Mouse (Mus musculus) intestine, embryonic 14.5 days (tissue): ENCODE data around the gene Trib3. TPM values are rescaled to one million over a fixed set of nuclear protein-coding genes. Genes with fewer than 3 reads are reported as not detected.

Experiments
- ATAC-seq: fragments of 200-750 bp; cut with Nextera tagmentation; replicated peaks from 2 replicates; pipeline ENCODE4 v1.8.0; 2017; ENCODE audit warnings: low read depth, moderate number of reproducible peaks, moderate TSS enrichment, moderate library complexity; ENCODE audit not compliant: low FRiP score, low TSS enrichment
- DNase-seq: peaks from one replicate; pipeline ENCODE4 v3.0.0-alpha.2; 2018; ENCODE audit warnings: low spot score
- H3K27ac ChIP-seq: fragments of 300-500 bp; sonication (generic); 2 replicates; pipeline ENCODE4 v1.5.1; 2014; ENCODE audit warnings: low read depth, mild to moderate bottlenecking, control low read depth
- H3K27me3 ChIP-seq: fragments of 300-500 bp; sonication (generic); replicated peaks from 2 replicates; pipeline ENCODE4 v1.6.1; 2014; ENCODE audit warnings: low read length, control low read depth; ENCODE audit not compliant: control insufficient read depth, insufficient read depth
- H3K36me3 ChIP-seq: fragments of 300-500 bp; sonication (generic); 2 replicates; pipeline ENCODE4 v1.6.1; 2014; ENCODE audit warnings: low read length, control low read depth; ENCODE audit not compliant: control insufficient read depth, insufficient read depth
- H3K4me1 ChIP-seq: fragments of 300-500 bp; sonication (generic); replicated peaks from 2 replicates; pipeline ENCODE4 v1.6.1; 2014; ENCODE audit warnings: low read length, control low read depth, mixed read lengths; ENCODE audit not compliant: control insufficient read depth, insufficient read depth
- H3K4me2 ChIP-seq: fragments of 300-500 bp; sonication (generic); 2 replicates; pipeline ENCODE4 v1.6.1; 2014; ENCODE audit warnings: low read length
- H3K4me3 ChIP-seq: fragments of 300-500 bp; sonication (generic); 2 replicates; pipeline ENCODE4 v1.5.1; 2014; ENCODE audit warnings: low read depth, low read length, control low read depth, mixed read lengths
- H3K9ac ChIP-seq: fragments of 300-500 bp; sonication (generic); 2 replicates; pipeline ENCODE4 v1.6.1; 2014; ENCODE audit warnings: mild to moderate bottlenecking, low read length
- H3K9me3 ChIP-seq: fragments of 300-500 bp; sonication (generic); 2 replicates; pipeline ENCODE4 v1.6.1; 2016; ENCODE audit warnings: low read length, control low read depth; ENCODE audit not compliant: control insufficient read depth
- WGBS: fragments of 180-500 bp; shearing (Covaris S2); extraction: QIAGEN DNeasy Blood & Tissue Kit; methylation state at CpG from one replicate; pipeline ENCODE4 v1.1.7; 2014; 5-methylcytosine and 5-hydroxymethylcytosine counted together
- polyA plus RNA-seq: library from polyadenylated mRNA; unstranded; fragments of >200 nt; fragmentation: Nextera tagmentation; extraction: Ambion mirVana; gene quantifications from 2 replicates; pipeline ENCODE4 v1.2.1, GENCODE M21; 2014

Trib3 gene
- polyA plus RNA-seq, 1 experiment from 2014 or later: 2.8 TPM

DNA sequence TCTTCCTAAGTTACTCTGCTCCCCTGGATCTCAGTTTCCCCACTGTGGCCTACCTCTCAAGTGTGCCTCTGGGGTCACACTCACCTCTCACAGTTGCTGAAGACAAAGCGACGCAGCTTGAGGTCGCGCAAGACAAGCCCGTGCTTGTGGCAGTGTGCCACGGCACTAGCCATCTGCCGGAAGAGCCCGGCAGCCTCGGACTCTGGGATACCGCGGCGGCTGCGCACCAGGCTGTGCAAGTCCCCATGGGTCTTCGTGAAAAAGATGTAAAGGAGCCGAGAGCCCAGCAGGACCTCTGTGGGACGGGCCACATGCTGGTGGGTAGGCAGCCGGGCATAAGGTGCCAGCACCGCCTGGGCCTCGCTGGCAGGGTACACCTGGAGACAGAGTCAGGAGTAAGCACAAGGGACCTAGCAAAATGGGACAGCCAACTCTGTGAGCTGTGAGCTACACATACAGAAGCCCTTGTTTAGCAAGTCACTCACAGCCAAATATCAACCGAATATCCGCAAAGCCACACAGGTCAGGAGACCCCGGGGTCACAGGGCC is 4.1 kb downstream of the Trib3 start:
- no peaks in the 10 kb centered on the region for H3K27me3 ChIP-seq
- no peaks in the 10 kb centered on the region for H3K36me3 ChIP-seq
- DNase-seq (no peak), ATAC-seq (no peak)
- H3K4me1 ChIP-seq: 0 out of 2 replicates have a peak, but pooled peaks cover 3% of the 10 kb centered on the region
- H3K27ac ChIP-seq: no peak overlapping the region
- H3K4me3 ChIP-seq: no peak overlapping the region
- 84% methylated on average over 22 of the region's 22 CpGs for whole genome bisulfite sequencing
- no peak overlapping the region for H3K9ac ChIP-seq
- H3K4me2 ChIP-seq: no peak overlapping the region
- H3K9me3 ChIP-seq: no peaks in the 10 kb centered on the region

GRCm38 (mm10) chr2:152338319-152338718 is 5.5 kb downstream of the Trib3 start:
- H3K9ac ChIP-seq: no peak overlapping the region

GRCm38 (mm10) chr2:152337591-152338212 is 6.1 kb downstream of the Trib3 start:
- Histone ChIP-seq H3K27me3 (no peaks in the 10 kb centered on the region), H3K9ac (no peak overlapping the region), H3K4me1 (no peaks in the 10 kb centered on the region), H3K36me3 (no peaks in the 10 kb centered on the region), H3K4me2 (no peak overlapping the region), H3K4me3 (no peak overlapping the region), H3K9me3 (no peaks in the 10 kb centered on the region), H3K27ac (no peak overlapping the region)
- WGBS: 82% methylated on average over 11 of the region's 11 CpGs
- ATAC-seq (no peak), DNase-seq (no peak)

More at GRCm38 (mm10) chr2:152338319-152338718, 5.5 kb downstream of the Trib3 start:
- ATAC-seq (no peak), DNase-seq (no peak)
- no peaks in the 10 kb centered on the region for H3K4me1 ChIP-seq
- no peak overlapping the region for H3K27ac ChIP-seq
- no peaks in the 10 kb centered on the region for H3K27me3 ChIP-seq
- no peaks in the 10 kb centered on the region for H3K36me3 ChIP-seq
- no peak overlapping the region for H3K4me2 ChIP-seq
- WGBS: 81% methylated on average over 13 of the region's 13 CpGs
- H3K9me3 ChIP-seq: no peaks in the 10 kb centered on the region
- H3K4me3 ChIP-seq: no peak overlapping the region

GRCm38 (mm10) chr2:152336856-152337255 is 7.0 kb downstream of the Trib3 start:
- H3K4me1 ChIP-seq: no peaks in the 10 kb centered on the region
- no peaks in the 10 kb centered on the region for H3K36me3 ChIP-seq
- 68% methylated on average over 1 of the region's 1 CpGs for WGBS
- no peak for DNase-seq
- H3K4me2 ChIP-seq: no peak overlapping the region
- no peak overlapping the region for H3K27ac ChIP-seq
- H3K4me3 ChIP-seq: no peak overlapping the region
- H3K27me3 ChIP-seq: no peaks in the 10 kb centered on the region
- no peaks in the 10 kb centered on the region for H3K9me3 ChIP-seq
- no peak overlapping the region for H3K9ac ChIP-seq
- ATAC-seq: no peak

GRCm38 (mm10) chr2:152335289-152335820 is 8.5 kb downstream of the Trib3 start:
- no peak overlapping the region for H3K4me3 ChIP-seq
- H3K4me2 ChIP-seq: no peak overlapping the region
- ATAC-seq (no peak), DNase-seq (no peak)
- no peaks in the 10 kb centered on the region for H3K27me3 ChIP-seq
- WGBS: 57% methylated on average over 11 of the region's 11 CpGs
- H3K4me1 ChIP-seq: peaks cover 13% of the 10 kb centered on the region
- H3K9ac ChIP-seq: no peak overlapping the region
- no peaks in the 10 kb centered on the region for H3K36me3 ChIP-seq
- H3K9me3 ChIP-seq: no peaks in the 10 kb centered on the region
- H3K27ac ChIP-seq: no peak overlapping the region

DNA sequence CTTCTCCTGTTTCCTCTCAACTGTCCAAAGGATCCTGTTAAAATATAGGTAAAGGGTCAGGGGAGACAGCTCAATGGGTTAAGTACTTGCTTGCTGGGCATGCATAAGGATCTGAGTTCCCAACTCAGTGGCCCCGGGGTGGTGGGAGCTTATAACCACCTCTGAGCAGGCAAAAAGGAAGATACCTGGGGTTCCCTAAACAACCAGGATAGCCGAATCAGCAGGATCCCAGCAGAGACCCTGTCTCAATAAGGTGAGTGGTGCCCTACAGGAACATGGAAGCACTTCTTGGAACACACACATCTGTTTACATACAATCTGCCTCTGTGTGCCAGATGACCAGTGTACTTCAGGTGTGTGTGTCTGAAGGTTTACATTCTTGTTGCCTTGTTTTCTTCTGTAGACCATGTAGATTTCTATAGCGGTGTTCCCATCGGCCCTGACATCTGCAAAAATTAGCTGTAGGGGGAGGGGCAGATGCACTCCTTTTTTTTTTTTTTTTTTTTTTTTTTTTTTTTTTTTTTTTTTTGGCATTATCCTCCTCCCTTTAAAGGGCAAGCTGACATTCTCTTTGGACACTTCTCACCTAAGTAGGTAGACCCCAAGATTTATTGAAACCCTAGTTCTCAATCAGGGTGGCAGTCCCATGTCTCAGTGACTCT is 10.4 kb downstream of the Trib3 start:
- Histone ChIP-seq H3K36me3 (peaks cover 11% of the 10 kb centered on the region), H3K27ac (no peak overlapping the region), H3K9me3 (no peaks in the 10 kb centered on the region), H3K4me2 (no peak overlapping the region), H3K4me3 (no peak overlapping the region), H3K4me1 (peaks cover 17% of the 10 kb centered on the region), H3K9ac (no peak overlapping the region), H3K27me3 (no peaks in the 10 kb centered on the region)
- 74% methylated on average over 4 of the region's 4 CpGs for WGBS
- no peak for ATAC-seq
- DNase-seq: no peak

DNA sequence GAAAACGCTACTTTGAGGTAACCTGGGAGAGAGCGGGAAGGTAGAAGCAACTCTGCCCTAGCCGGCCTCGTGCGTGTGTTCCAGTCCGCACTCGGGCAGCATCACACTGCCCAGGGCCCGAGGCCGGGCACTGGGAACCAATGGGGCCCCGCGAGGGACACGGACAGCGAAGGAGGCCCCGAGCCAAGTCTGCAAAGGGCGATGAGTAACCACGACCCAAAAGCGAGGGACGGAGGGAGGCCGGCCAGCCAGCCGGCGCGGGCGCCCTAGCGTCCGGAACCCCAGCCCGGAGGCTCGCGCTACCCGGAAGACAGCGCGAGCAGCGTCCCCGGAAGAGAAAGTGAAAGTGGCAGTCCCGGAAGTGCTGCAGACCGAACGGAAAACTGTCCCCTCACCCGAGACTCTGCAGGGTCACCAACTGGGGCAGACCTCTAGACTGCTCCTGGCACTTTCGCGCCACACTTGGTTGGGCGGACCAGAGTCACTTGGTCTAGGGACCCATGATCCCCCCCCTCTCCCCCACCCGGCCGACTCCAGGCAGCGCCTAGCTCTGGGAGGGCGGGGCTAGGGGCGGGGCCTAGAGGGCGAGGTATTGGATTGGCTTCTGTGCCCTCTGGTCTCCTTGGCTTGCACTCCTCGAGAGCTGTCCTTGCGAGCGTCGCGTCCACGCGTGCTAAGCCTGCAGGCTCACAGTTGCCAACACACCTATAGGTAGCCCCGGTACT is 11.6 kb downstream of the Trib3 start, which contains the start of gene Rbck1:
Rbck1 (minus strand) TSS at position 553 of the 725 bp plus-strand sequence.
- peak within 1 kb of the TSS; percentile 88 for H3K9ac ChIP-seq
- H3K4me2 ChIP-seq: peak within 1 kb of the TSS; percentile 93
- peak; percentile 97 for ATAC-seq

DNA sequence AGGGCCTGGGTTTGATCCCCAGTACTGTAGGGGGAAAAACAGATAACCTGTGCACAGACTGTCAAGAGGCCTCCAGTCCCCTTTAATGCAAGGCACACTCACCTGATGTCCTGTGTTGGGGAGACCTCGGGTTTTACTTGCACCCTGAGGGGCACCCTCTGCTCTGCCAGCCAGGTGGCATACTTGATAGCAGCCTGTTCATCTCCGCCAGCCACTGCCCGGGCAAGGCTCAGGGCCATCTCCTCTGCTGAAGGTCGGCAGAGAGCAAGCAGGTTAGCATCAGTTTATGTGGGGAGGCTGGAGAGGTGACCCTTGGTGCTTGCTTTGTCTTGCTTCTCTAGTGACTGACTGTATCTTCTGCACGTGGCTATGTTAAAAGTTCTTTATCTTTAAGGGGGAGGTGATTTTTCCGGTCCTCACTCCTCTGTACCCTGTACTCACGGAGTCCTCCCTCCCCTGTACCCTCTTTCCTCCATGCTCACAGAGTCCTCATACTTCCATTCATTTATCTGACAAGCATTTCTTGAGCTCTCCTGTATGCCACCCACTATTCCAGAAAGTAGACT is 12.9 kb downstream of the Trib3 start:
- Histone ChIP-seq H3K27ac (no peak overlapping the region), H3K9ac (no peak overlapping the region; the same call in 1 of the 2 replicates), H3K4me1 (peaks cover 17% of the 10 kb centered on the region), H3K36me3 (peaks cover 30% of the 10 kb centered on the region), H3K4me2 (peak overlapping the region; percentile 93), H3K27me3 (no peaks in the 10 kb centered on the region), H3K9me3 (no peaks in the 10 kb centered on the region), H3K4me3 (peak overlapping the region; percentile 91)
- WGBS: 51% methylated on average over 7 of the region's 7 CpGs
- DNase-seq (no peak), ATAC-seq (no peak)

More for the DNA sequence above, 11.6 kb downstream of the Trib3 start, which contains the start of gene Rbck1:
- H3K36me3 ChIP-seq: peaks cover 17% of the 10 kb centered on the region
- H3K4me1 ChIP-seq: peaks cover 17% of the 10 kb centered on the region
- H3K27ac ChIP-seq: peak within 1 kb of the TSS; percentile 90
- no peaks in the 10 kb centered on the region for H3K27me3 ChIP-seq
- H3K9me3 ChIP-seq: no peaks in the 10 kb centered on the region
- peak; percentile 97 for DNase-seq
- peak within 1 kb of the TSS; percentile 91 for H3K4me3 ChIP-seq
- under 1% methylated on average over 54 of the region's 54 CpGs for WGBS
